Mouse (Mus musculus): ENCODE results near the gene Cldn5. TPM values are rescaled to one million over a fixed set of nuclear protein-coding genes. Genes with fewer than 3 reads are reported as not detected.

The Cldn5 gene
- polyA plus RNA-seq, 3 experiments from 2014 or later, result not detected

GRCm38 (mm10) chr16:18785485-18785884, 8.8 kb downstream of the Cldn5 start:
- no peak for ATAC-seq

- no peak for ATAC-seq
Observed at GRCm38 (mm10) chr16:18786652-18787051, 10.0 kb downstream of the Cldn5 start.

DNA sequence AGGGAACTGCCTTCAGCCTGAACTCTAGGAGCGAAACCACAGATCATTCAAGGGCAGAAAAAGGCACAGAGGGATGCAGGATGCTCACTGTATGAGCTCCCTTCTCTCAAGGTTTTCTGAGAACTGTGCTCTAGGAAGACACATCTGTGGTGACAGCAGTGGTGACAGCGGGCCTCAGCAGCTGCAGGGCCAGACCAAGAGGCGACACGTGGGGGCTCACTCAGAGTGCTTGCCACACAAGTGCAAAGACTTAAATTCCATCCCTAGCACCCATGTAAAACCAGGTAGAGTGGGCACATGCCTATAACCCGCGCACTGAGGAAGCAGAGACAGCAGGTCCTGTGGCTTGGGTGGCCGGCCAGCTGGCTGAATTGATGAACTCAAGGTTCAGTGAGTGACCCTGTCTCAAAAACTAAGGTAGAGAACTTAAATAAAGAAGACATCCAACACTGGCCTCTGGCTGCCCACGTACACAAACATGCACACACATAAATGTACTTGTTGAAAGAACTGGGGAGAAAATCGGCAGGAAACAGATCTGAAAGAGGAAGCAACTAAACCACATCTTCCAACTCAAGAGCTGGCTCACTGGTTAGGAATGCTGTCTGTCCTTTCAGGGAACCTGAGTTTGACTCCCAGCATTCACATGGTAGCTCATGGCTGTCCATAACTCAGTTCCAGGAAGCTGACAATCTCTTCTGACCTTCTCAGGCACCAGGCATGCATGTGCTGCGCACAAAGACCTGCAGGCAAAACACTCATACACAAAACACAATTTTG, 12.2 kb downstream of the Cldn5 start:
- no peak for ATAC-seq

- ATAC-seq, result no peak
Observed at GRCm38 (mm10) chr16:18795223-18795899, 18.7 kb downstream of the Cldn5 start.

DNA sequence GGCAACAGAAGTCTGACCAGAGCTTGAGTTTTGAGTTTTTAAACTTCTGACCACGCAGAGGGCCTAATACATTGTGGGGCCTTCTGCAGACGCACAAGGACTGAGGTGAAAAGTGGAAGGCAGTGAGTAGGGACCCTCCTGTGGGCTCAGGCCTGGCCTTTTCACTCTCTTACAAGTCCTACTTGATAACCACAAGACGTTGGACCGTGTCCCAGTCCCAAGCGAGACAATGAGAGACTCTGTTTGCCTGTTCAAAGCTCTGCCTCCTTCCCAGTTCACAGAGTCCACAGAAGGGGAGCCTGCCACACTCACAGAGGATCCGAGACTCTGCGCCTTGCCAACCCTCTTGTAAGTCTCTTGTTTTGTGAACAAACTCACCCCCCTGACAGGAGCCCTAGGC, 20.0 kb downstream of the Cldn5 start:
- no peak for ATAC-seq

DNA sequence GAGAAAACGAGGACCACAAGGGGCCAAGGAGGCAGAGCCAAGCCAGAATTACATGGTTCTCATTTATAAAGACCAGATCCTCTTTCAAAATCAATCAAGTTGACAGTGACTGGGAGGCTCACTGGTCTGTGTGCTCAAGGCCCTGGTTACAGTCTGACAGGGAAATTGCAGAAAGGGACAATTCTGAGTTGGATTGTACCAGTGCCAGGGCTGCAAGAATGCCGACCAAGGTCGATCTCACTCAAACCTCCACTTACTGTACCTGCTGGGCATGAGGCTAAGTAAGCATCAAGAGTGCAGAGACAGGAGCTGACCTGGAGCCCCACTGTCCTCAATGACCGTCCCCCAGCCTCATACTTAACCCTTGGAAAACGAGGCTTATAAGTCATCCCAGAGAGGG, 21.5 kb downstream of the Cldn5 start:
- no peak for ATAC-seq

- no peak for ATAC-seq
Observed at GRCm38 (mm10) chr16:18798841-18799240, 22.2 kb downstream of the Cldn5 start.

DNA sequence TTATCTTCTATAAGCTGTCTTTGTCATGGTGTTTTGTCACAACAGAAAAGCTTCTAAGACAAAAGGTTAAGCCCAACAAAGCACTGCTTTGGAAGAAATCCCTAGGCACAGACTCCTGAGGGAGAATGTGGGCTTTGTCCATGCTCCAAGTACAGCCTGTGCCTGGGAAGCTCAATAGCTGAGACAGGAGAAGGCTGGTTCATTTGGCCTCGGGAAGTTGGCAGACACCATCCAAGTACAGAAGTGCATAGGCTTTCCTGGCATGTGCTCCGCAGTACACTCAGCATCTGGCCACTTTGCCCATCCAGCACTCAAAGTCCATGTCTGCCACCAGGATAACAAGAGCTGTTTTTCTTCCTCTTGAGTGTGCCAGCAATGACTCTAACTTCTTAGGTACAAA, 29.1 kb downstream of the Cldn5 start:
- ATAC-seq, result no peak

GRCm38 (mm10) chr16:18809001-18809400, 32.4 kb downstream of the Cldn5 start:
- no peak for ATAC-seq

DNA sequence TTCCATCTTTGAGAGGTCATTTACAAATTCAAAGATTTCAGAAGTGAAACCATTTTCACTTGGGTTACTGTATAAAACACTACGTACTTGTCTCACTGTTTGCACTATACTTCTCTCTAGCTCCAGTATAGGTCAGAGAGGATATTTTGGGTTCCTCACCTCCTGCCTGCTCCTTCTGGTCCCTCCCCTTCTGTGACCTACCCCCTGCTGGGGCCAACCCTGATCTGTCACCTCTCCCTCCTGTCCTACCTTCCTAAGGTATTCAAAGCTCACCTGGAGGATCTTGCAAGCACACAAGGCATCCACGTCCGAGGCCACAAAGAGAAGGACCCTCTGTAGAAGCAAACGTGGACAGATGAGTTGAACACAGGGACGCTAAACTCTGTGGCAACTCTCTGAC, 34.4 kb downstream of the Cldn5 start:
- ATAC-seq, result no peak

GRCm38 (mm10) chr16:18811468-18812384, 35.1 kb downstream of the Cldn5 start, which contains the start of the genes Ufd1 and Cdc45:
Ufd1 (plus strand) TSS chr16:18811779.
Cdc45 (minus strand) TSS chr16:18811987.
- ATAC-seq, result peak; percentile 91

DNA sequence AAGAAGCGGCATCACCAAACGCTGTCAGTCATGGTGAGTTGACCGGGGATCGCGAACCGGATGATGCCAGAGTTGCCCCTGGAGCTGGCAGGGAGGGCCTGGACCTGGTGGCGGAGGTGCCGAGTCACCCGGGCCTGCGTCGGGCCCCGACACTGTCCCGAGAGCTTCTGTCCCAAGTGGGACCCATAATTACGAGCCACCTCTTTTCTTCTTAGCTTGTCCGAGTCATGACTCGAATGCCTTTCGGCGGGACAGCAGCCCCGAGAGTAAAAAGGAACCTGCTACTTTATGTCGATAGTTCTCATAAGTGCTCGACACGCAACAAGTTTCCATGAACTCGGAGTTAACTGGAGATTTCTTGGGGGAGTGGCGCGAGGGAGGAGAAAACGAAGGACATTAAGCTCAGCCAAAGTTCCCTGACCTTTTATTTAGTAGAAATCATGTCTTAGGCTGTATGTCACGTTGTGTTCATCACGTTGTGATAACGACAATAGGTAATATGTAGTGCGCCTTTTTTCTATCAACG, 35.8 kb downstream of the Cldn5 start:
- no peak for ATAC-seq

- ATAC-seq, result no peak
Observed at GRCm38 (mm10) chr16:18822356-18822755, 45.7 kb downstream of the Cldn5 start.

GRCm38 (mm10) chr16:18822925-18823324, 46.3 kb downstream of the Cldn5 start:
- ATAC-seq, result no peak

Other genes with a start within 250 kb of the Cldn5 start
- not detected for gene Tbx1, start 186.2 kb upstream of the Cldn5 start, polyA plus RNA-seq (2017; shearing (Covaris generic))
- gene Gp1bb, start 154.4 kb upstream of the Cldn5 start, polyA plus RNA-seq (2017; shearing (Covaris generic)), result not detected
- not detected for gene Gm49601, start 150.4 kb upstream of the Cldn5 start, polyA plus RNA-seq (2017; shearing (Covaris generic))
- under 1 TPM; 0.72 to 0.78 (median 0.77) TPM for gene Sept5, start 146.9 kb upstream of the Cldn5 start, polyA plus RNA-seq (2017; shearing (Covaris generic))
- gene Ufd1, start 34.9 kb downstream of the Cldn5 start, polyA plus RNA-seq (2017; shearing (Covaris generic)), result 100 to 1,000 TPM; 119 to 181 (median 138) TPM
- 10 to 100 TPM in 1 of 3 experiments, 1 to 10 TPM in 2; 4.4 to 32.2 (median 6.3) TPM for gene Cdc45, start 35.1 kb downstream of the Cldn5 start, polyA plus RNA-seq (2017; shearing (Covaris generic))
- 100 to 1,000 TPM in 1 of 3 experiments, 10 to 100 TPM in 2; 69.8 to 105 (median 79.3) TPM for gene 2510002D24Rik, start 59.7 kb downstream of the Cldn5 start, polyA plus RNA-seq (2017; shearing (Covaris generic))
- gene Gm28539, start 59.7 kb downstream of the Cldn5 start, polyA plus RNA-seq (2017; shearing (Covaris generic)), result not detected
- gene Mrpl40, start 100.0 kb downstream of the Cldn5 start, polyA plus RNA-seq (2017; shearing (Covaris generic)), result 100 to 1,000 TPM in 1 of 3 experiments, 10 to 100 TPM in 2; 83.3 to 106 (median 88.3) TPM
- gene Hira, start 100.2 kb downstream of the Cldn5 start, polyA plus RNA-seq (2017; shearing (Covaris generic)), result 10 to 100 TPM in 2 of 3 experiments, 1 to 10 TPM in 1; 7.9 to 10.8 (median 10.4) TPM